ENCODE assay signal across 21 mouse cellular contexts in genomic region chr6:5808008-5808421, GRCm38 (mm10).
DNase-seq lines count a peak whose midpoint lies in the region; ATAC-seq and TF ChIP-seq lines count a peak whose summit lies in the region.
"Had no signal": no experiment of that assay in that cellular context is flagged by ENCODE, and none has a peak within 500 bp of the region (broad histone marks: within the 10 kb centered on the region; RNA-seq: fewer than 3 reads in every experiment).

No protein-coding gene starts in this region.

- H3K27me3 ChIP-seq in kidney, embryonic 16.5 days (ENCODE audit: insufficient read depth, low read length): no peaks in the 10 kb centered on the region
- H3K27me3 ChIP-seq in neural tube, embryonic 15.5 days (replicated peaks): no peaks in the 10 kb centered on the region
- H3K27me3 ChIP-seq: embryonic facial prominence, embryonic 13.5 days; forebrain, embryonic 15.5 days; heart, embryonic 12.5 days had no signal

- H3K4me1 ChIP-seq in kidney, embryonic 16.5 days (ENCODE audit: insufficient read depth, low read length): peaks cover 4% of the 10 kb centered on the region
- H3K4me1 ChIP-seq in neural tube, embryonic 15.5 days: no peaks in the 10 kb centered on the region
- peaks cover 6% of the 10 kb centered on the region for H3K4me1 ChIP-seq in olfactory bulb, adult 2 months (ENCODE audit: control insufficient read depth, insufficient read depth, low read length)
- H3K4me1 ChIP-seq: forebrain, embryonic 15.5 days; midbrain, embryonic 10.5 days had no signal

- H3K36me3 ChIP-seq in kidney, embryonic 16.5 days (ENCODE audit: insufficient read depth, low read length): no peaks in the 10 kb centered on the region
- no peaks in the 10 kb centered on the region for H3K36me3 ChIP-seq in neural tube, embryonic 15.5 days
- H3K36me3 ChIP-seq: embryonic facial prominence, embryonic 13.5 days; forebrain, embryonic 15.5 days; heart, embryonic 12.5 days; midbrain, embryonic 10.5 days had no signal

- no peak for TF ChIP-seq CTCF in olfactory bulb, adult 2 months (IDR thresholded peaks at IDR 0.05; ENCODE audit: insufficient read depth, low read depth, low read length)

- whole genome bisulfite sequencing in kidney, embryonic 16.5 days: 28% methylated on average over 3 of the region's 3 CpGs
- 53% methylated on average over 3 of the region's 3 CpGs for WGBS in neural tube, embryonic 15.5 days
- WGBS in olfactory bulb, adult 2 months: 66% methylated on average over 3 of the region's 3 CpGs

- no peak overlapping the region for H3K27ac ChIP-seq in kidney, embryonic 16.5 days (ENCODE audit: low read length)
- H3K27ac ChIP-seq in neural tube, embryonic 15.5 days (replicated peaks): no peak overlapping the region
- peak overlapping the region; percentile 17; the same call in 1 of the 2 replicates for H3K27ac ChIP-seq in olfactory bulb, adult 2 months (ENCODE audit: insufficient read depth, low read depth, low read length)
- H3K27ac ChIP-seq: embryonic facial prominence, embryonic 13.5 days; forebrain, embryonic 15.5 days; midbrain, embryonic 10.5 days had no signal

- H3K9me3 ChIP-seq in kidney, embryonic 16.5 days (ENCODE audit: low read length): no peaks in the 10 kb centered on the region
- H3K9me3 ChIP-seq in neural tube, embryonic 15.5 days (replicated peaks): no peaks in the 10 kb centered on the region
- H3K9me3 ChIP-seq: embryonic facial prominence, embryonic 13.5 days; forebrain, embryonic 15.5 days; heart, embryonic 12.5 days; midbrain, embryonic 10.5 days had no signal

- peak; percentile 36; the same call in 1 of the 2 replicates for ATAC-seq in kidney, embryonic 16.5 days (ENCODE audit: low FRiP score, low TSS enrichment)
- ATAC-seq in neural tube, embryonic 15.5 days (ENCODE audit: low FRiP score): peak; percentile 28; the same call in 1 of the 2 replicates
- ATAC-seq: CD4-positive, CD25-positive, alpha-beta regulatory T cell, adult 4 months; forebrain, embryonic 15.5 days; hindbrain, embryonic 16.5 days; liver, postnatal 0 days; Patski had no signal

- H3K4me2 ChIP-seq in kidney, embryonic 16.5 days (replicated peaks; ENCODE audit: low read depth, low read length): no peak overlapping the region
- H3K4me2 ChIP-seq in neural tube, embryonic 15.5 days: no peak overlapping the region
- H3K4me2 ChIP-seq: embryonic facial prominence, embryonic 13.5 days; forebrain, embryonic 15.5 days; heart, embryonic 12.5 days had no signal

- no peak overlapping the region for H3K9ac ChIP-seq in kidney, embryonic 16.5 days (replicated peaks; ENCODE audit: low read length)
- H3K9ac ChIP-seq in neural tube, embryonic 15.5 days (replicated peaks): no peak overlapping the region
- H3K9ac ChIP-seq: embryonic facial prominence, embryonic 13.5 days; forebrain, embryonic 15.5 days; heart, embryonic 12.5 days; liver, postnatal 0 days had no signal

- H3K4me3 ChIP-seq in kidney, embryonic 16.5 days (ENCODE audit: low read length): no peak overlapping the region
- no peak overlapping the region for H3K4me3 ChIP-seq in neural tube, embryonic 15.5 days (replicated peaks)
- H3K4me3 ChIP-seq in olfactory bulb, adult 2 months (ENCODE audit: insufficient read depth, low read depth, low read length): no peak overlapping the region
- H3K4me3 ChIP-seq: embryonic facial prominence, embryonic 13.5 days; forebrain, embryonic 15.5 days; heart, embryonic 12.5 days; midbrain, embryonic 10.5 days had no signal

- no peak for TF ChIP-seq POLR2A in olfactory bulb, adult 2 months (IDR thresholded peaks at IDR 0.05; ENCODE audit: insufficient read depth, low read depth, low read length)

- DNase-seq in embryo, embryonic 11 days: peak; percentile 15
- DNase-seq in embryo, embryonic 10 days (ENCODE audit: low spot score): no peak
- DNase-seq in kidney, adult 11 months: no peak
- no peak for DNase-seq in neural tube, embryonic 10.5 days (ENCODE audit: extremely low spot score, low spot score)
- DNase-seq in retina, embryonic 14.5 days (ENCODE audit: low spot score): no peak
- DNase-seq: adrenal gland, adult 8-10 months; cerebellum, adult 8-10 months; gastrocnemius, postnatal 36 days; heart, postnatal 4 days; kidney, adult 8-10 months; liver, postnatal 0 days had no signal
